Mouse (Mus musculus): ENCODE results near the gene Rpap3. TPM values are rescaled to one million over a fixed set of nuclear protein-coding genes. Genes with fewer than 3 reads are reported as not detected.

The Rpap3 gene
- total RNA-seq, 1 experiment, result 32.2 TPM

DNA sequence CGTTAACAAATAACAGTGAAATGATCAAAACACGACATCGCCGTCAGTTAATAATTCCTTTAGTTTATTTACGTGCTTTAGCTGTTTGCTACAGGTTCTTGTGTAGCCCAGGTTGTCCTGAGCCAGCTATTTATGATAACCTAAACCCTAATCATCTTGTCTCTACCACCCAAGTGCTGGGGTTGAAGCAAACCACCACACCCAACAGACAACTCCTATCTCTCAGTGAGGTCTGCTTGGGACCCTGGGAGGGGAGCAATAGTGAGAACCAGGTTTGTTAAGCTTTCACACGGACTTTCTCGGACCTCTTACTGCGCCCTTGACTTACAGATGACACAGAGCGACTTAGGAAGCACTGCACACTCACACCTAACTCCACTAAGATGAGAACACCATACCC lies 21.5 kb downstream of the Rpap3 start:
- H3K36me3 ChIP-seq (ENCODE audit: control insufficient read depth, insufficient read depth, low read length, poor library complexity, severe bottlenecking), result peaks cover 49% of the 10 kb centered on the region
- in situ Hi-C loops (cut with MboI; ENCODE audit: low sequenced_read_pairs in 2 of 2, unreplicated experiment in 2 of 2), result no loop called here
- H3K9ac ChIP-seq (ENCODE audit: insufficient read depth, low read depth, low read length, poor library complexity, severe bottlenecking), result no peak overlapping the region
- H3K4me1 ChIP-seq (ENCODE audit: control insufficient read depth in 2 of 2, insufficient read depth in 2 of 2, low read length in 2 of 2, poor library complexity in 1 of 2), result peaks cover 0 to 5% of the 10 kb centered on the region in 2 experiments; a peak in 1 of 4 replicates
- no peak for DNase-seq (ENCODE audit: low read depth, low spot score)
- H3K9me3 ChIP-seq (ENCODE audit: control insufficient read depth, insufficient read depth, low read depth, low read length), result no peaks in the 10 kb centered on the region
- no peak overlapping the region for H3K4me3 ChIP-seq (ENCODE audit: insufficient read depth in 1 of 2, low read depth in 1 of 2, low read length in 2 of 2, poor library complexity in 1 of 2, severe bottlenecking in 1 of 2)
- H3K27ac ChIP-seq (ENCODE audit: insufficient read depth, low read depth, low read length, poor library complexity, severe bottlenecking), result no peak overlapping the region
- TF ChIP-seq ZNF384 (IDR thresholded peaks at IDR 0.05; ENCODE audit: low read depth, low read length), result no peak
- no peak for TF ChIP-seq ZC3H11A (IDR thresholded peaks at IDR 0.05; ENCODE audit: borderline replicate concordance, low read depth, low read length)
- TF ChIP-seq MAFK (IDR thresholded peaks at IDR 0.05; ENCODE audit: insufficient read depth, low read depth, low read length), result no peak
- TF ChIP-seq CHD2 (IDR thresholded peaks at IDR 0.05; ENCODE audit: low read depth, low read length), result no peak
- no peak for TF ChIP-seq HCFC1 (IDR thresholded peaks at IDR 0.05; ENCODE audit: borderline replicate concordance, insufficient read depth, low read length)

DNA sequence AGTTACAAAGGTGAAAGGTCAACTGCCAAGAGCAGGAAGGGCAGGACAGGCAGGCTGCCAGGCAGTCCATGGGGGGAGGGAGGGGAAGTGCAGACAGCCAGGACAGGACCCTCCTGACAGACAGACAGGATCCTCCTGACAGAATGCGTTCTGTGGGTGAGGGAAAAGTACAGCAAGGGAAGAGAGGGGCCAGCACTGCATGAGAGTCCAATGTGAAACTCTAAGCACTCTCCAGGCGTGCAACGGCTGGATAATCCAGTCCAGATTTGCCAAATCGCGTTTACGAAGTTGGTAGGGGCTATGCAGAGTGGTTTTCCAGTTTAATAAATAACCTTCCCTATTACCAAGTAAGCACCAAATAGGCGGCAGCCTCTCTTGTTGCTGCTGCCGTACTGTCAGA lies 23.6 kb downstream of the Rpap3 start:
- TF ChIP-seq ZNF384 (IDR thresholded peaks at IDR 0.05; ENCODE audit: low read depth, low read length), result no peak
- H3K36me3 ChIP-seq (ENCODE audit: control insufficient read depth, insufficient read depth, low read length, poor library complexity, severe bottlenecking), result peaks cover 55% of the 10 kb centered on the region
- no peak overlapping the region for H3K9ac ChIP-seq (ENCODE audit: insufficient read depth, low read depth, low read length, poor library complexity, severe bottlenecking)
- no peak for DNase-seq (ENCODE audit: low read depth, low spot score)
- in situ Hi-C loops (cut with MboI; ENCODE audit: low sequenced_read_pairs in 2 of 2, unreplicated experiment in 2 of 2), result no loop called here
- H3K27ac ChIP-seq (ENCODE audit: insufficient read depth, low read depth, low read length, poor library complexity, severe bottlenecking), result no peak overlapping the region
- H3K4me3 ChIP-seq (ENCODE audit: insufficient read depth in 1 of 2, low read depth in 1 of 2, low read length in 2 of 2, poor library complexity in 1 of 2, severe bottlenecking in 1 of 2), result no peak overlapping the region
- H3K4me1 ChIP-seq (ENCODE audit: control insufficient read depth in 2 of 2, insufficient read depth in 2 of 2, low read length in 2 of 2, poor library complexity in 1 of 2), result peaks cover 0 to 5% of the 10 kb centered on the region in 2 experiments; a peak in 1 of 4 replicates
- no peaks in the 10 kb centered on the region for H3K9me3 ChIP-seq (ENCODE audit: control insufficient read depth, insufficient read depth, low read depth, low read length)

DNA sequence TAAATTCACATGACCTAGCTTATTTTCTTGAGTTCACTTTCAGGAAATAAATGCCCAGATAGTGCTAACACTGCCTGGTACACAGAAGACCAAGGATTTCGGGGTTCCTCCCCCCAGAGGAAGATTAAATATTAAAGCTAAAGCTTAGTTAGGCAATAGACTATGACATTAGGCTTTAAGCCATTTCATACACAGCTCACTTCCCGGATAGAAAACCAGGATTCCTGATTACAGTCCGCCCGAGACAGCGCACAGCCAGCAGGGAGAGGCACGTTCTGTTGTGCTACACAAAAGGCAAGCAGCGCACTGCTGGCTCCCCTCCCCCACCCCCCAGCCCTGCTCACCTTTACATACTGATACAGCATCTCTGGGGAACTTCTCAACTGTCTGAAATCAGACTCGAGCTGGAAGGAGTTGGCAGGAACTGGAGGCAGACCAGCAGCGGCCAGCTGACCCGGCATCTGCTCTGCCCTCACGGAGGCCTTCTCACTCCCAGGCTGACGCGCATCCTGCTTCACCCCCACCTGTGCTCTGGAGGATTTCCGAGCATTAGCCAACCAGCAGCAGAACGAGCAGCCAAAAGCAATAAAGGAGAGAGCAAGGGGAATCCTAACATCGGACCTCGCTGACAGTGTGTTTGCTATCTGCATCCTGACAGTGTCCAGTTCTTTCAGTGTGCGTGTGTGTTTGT lies 25.5 kb downstream of the Rpap3 start:
- no peak for DNase-seq (ENCODE audit: low read depth, low spot score)
- Histone ChIP-seq H3K4me1 (ENCODE audit: control insufficient read depth in 2 of 2, insufficient read depth in 2 of 2, low read length in 2 of 2, poor library complexity in 1 of 2) (peaks cover 0 to 5% of the 10 kb centered on the region in 2 experiments; a peak in 1 of 4 replicates), H3K27ac (ENCODE audit: insufficient read depth, low read depth, low read length, poor library complexity, severe bottlenecking) (no peak overlapping the region), H3K9ac (ENCODE audit: insufficient read depth, low read depth, low read length, poor library complexity, severe bottlenecking) (no peak overlapping the region), H3K36me3 (ENCODE audit: control insufficient read depth, insufficient read depth, low read length, poor library complexity, severe bottlenecking) (peaks cover 45% of the 10 kb centered on the region), H3K9me3 (ENCODE audit: control insufficient read depth, insufficient read depth, low read depth, low read length) (no peaks in the 10 kb centered on the region), H3K4me3 (ENCODE audit: insufficient read depth in 1 of 2, low read depth in 1 of 2, low read length in 2 of 2, poor library complexity in 1 of 2, severe bottlenecking in 1 of 2) (no peak overlapping the region)
- in situ Hi-C loops (cut with MboI; ENCODE audit: low sequenced_read_pairs in 2 of 2, unreplicated experiment in 2 of 2), result no loop called here
- TF ChIP-seq HCFC1 (IDR thresholded peaks at IDR 0.05; ENCODE audit: borderline replicate concordance, insufficient read depth, low read length) (no peak), ZC3H11A (IDR thresholded peaks at IDR 0.05; ENCODE audit: borderline replicate concordance, low read depth, low read length) (no peak), CHD2 (IDR thresholded peaks at IDR 0.05; ENCODE audit: low read depth, low read length) (no peak), ZNF384 (IDR thresholded peaks at IDR 0.05; ENCODE audit: low read depth, low read length) (no peak), MAFK (IDR thresholded peaks at IDR 0.05; ENCODE audit: insufficient read depth, low read depth, low read length) (no peak)

DNA sequence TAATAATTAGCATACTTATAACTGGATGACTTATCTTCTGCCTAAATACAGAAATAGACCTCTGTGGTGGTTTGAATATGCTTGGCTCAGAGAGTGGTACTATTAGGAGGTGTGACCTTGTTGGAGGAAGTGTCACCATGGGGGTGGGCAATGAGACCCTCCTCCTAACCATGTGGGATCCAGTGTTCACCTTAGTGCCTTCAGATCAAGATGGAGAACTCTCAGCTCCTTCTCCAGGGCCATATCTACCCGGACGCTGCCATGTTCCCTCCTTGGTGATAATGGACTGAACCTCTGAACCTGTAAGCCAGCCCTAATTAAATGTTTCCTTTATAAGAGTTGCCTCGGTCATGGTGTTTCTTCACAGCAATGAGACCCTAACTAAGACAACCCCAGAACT lies 28.3 kb downstream of the Rpap3 start:
- DNase-seq (ENCODE audit: low read depth, low spot score), result no peak
- H3K27ac ChIP-seq (ENCODE audit: insufficient read depth, low read depth, low read length, poor library complexity, severe bottlenecking), result no peak overlapping the region
- in situ Hi-C loops (cut with MboI; ENCODE audit: low sequenced_read_pairs in 2 of 2, unreplicated experiment in 2 of 2), result no loop called here
- peaks cover 0 to 5% of the 10 kb centered on the region in 2 experiments; a peak in 1 of 4 replicates for H3K4me1 ChIP-seq (ENCODE audit: control insufficient read depth in 2 of 2, insufficient read depth in 2 of 2, low read length in 2 of 2, poor library complexity in 1 of 2)
- no peaks in the 10 kb centered on the region for H3K9me3 ChIP-seq (ENCODE audit: control insufficient read depth, insufficient read depth, low read depth, low read length)
- H3K36me3 ChIP-seq (ENCODE audit: control insufficient read depth, insufficient read depth, low read length, poor library complexity, severe bottlenecking), result peaks cover 47% of the 10 kb centered on the region
- no peak overlapping the region for H3K4me3 ChIP-seq (ENCODE audit: insufficient read depth in 1 of 2, low read depth in 1 of 2, low read length in 2 of 2, poor library complexity in 1 of 2, severe bottlenecking in 1 of 2)
- H3K9ac ChIP-seq (ENCODE audit: insufficient read depth, low read depth, low read length, poor library complexity, severe bottlenecking), result no peak overlapping the region
- TF ChIP-seq MAFK (IDR thresholded peaks at IDR 0.05; ENCODE audit: insufficient read depth, low read depth, low read length) (no peak), ZC3H11A (IDR thresholded peaks at IDR 0.05; ENCODE audit: borderline replicate concordance, low read depth, low read length) (no peak), CHD2 (IDR thresholded peaks at IDR 0.05; ENCODE audit: low read depth, low read length) (no peak), HCFC1 (IDR thresholded peaks at IDR 0.05; ENCODE audit: borderline replicate concordance, insufficient read depth, low read length) (no peak), ZNF384 (IDR thresholded peaks at IDR 0.05; ENCODE audit: low read depth, low read length) (no peak)

DNA sequence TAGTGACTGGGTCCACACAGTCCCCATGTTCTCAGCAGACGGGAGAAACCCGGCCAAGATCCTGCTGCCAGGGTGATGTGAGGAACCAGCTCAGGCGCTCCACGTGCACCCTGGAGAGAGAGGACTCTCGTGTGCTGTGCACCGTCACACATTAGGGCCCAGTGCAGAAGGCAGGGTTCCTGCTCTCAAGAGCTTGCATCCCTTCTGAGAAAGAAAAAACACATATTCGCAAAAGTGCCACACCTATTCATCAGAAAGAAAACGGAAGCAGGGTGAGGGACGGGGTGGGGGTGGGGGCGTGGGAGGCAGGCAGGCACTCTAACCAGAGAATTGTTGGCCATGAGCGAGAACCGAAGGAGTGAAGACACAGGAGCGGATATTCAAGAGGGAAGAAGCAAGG lies 29.7 kb downstream of the Rpap3 start:
- in situ Hi-C loops (cut with MboI; ENCODE audit: low sequenced_read_pairs in 2 of 2, unreplicated experiment in 2 of 2), result no loop called here
- Histone ChIP-seq H3K9me3 (ENCODE audit: control insufficient read depth, insufficient read depth, low read depth, low read length) (no peaks in the 10 kb centered on the region), H3K27ac (ENCODE audit: insufficient read depth, low read depth, low read length, poor library complexity, severe bottlenecking) (no peak overlapping the region), H3K4me1 (ENCODE audit: control insufficient read depth in 2 of 2, insufficient read depth in 2 of 2, low read length in 2 of 2, poor library complexity in 1 of 2) (peaks cover 0 to 5% of the 10 kb centered on the region in 2 experiments; a peak in 1 of 4 replicates), H3K4me3 (ENCODE audit: insufficient read depth in 1 of 2, low read depth in 1 of 2, low read length in 2 of 2, poor library complexity in 1 of 2, severe bottlenecking in 1 of 2) (no peak overlapping the region), H3K36me3 (ENCODE audit: control insufficient read depth, insufficient read depth, low read length, poor library complexity, severe bottlenecking) (peaks cover 37% of the 10 kb centered on the region), H3K9ac (ENCODE audit: insufficient read depth, low read depth, low read length, poor library complexity, severe bottlenecking) (no peak overlapping the region)
- TF ChIP-seq MAFK (IDR thresholded peaks at IDR 0.05; ENCODE audit: insufficient read depth, low read depth, low read length) (no peak), ZC3H11A (IDR thresholded peaks at IDR 0.05; ENCODE audit: borderline replicate concordance, low read depth, low read length) (no peak), ZNF384 (IDR thresholded peaks at IDR 0.05; ENCODE audit: low read depth, low read length) (no peak), CHD2 (IDR thresholded peaks at IDR 0.05; ENCODE audit: low read depth, low read length) (no peak), HCFC1 (IDR thresholded peaks at IDR 0.05; ENCODE audit: borderline replicate concordance, insufficient read depth, low read length) (no peak)
- no peak for DNase-seq (ENCODE audit: low read depth, low spot score)

Measured in ES-E14 (cell line).